Mouse (Mus musculus) hindbrain, embryonic 16.5 days (tissue): Measurements from ENCODE around the gene Foxp1. TPM values are rescaled to one million over a fixed set of nuclear protein-coding genes. Genes with fewer than 3 reads are reported as not detected.

ENCODE experiments used
- ATAC-seq: fragments of 200-750 bp; cut with Nextera tagmentation; 2 replicates; pipeline ENCODE4 v1.8.0; 2017; ENCODE audit warnings: moderate TSS enrichment, moderate library complexity
- H3K27ac ChIP-seq: fragments of 300-500 bp; sonication (generic); 2 replicates; pipeline ENCODE4 v1.5.1; 2014; ENCODE audit warnings: low read depth, mild to moderate bottlenecking, control low read depth, low read length, moderate library complexity
- H3K27me3 ChIP-seq: fragments of 300-500 bp; sonication (generic); replicated peaks from 2 replicates; pipeline ENCODE4 v1.6.1; 2014; ENCODE audit warnings: low read length; ENCODE audit not compliant: control insufficient read depth, insufficient read depth
- H3K36me3 ChIP-seq: fragments of 300-500 bp; sonication (generic); 2 replicates; pipeline ENCODE4 v1.6.1; 2014; ENCODE audit warnings: mild to moderate bottlenecking, low read length, moderate library complexity, mixed read lengths; ENCODE audit not compliant: control insufficient read depth, insufficient read depth
- H3K4me1 ChIP-seq: fragments of 300-500 bp; sonication (generic); 2 replicates; pipeline ENCODE4 v1.6.1; 2014; ENCODE audit warnings: low read depth, low read length; ENCODE audit not compliant: control insufficient read depth, insufficient read depth
- H3K4me2 ChIP-seq: fragments of 300-500 bp; sonication (generic); 2 replicates; pipeline ENCODE4 v1.6.1; 2014; ENCODE audit warnings: mild to moderate bottlenecking, low read length, control low read depth, moderate library complexity
- H3K4me3 ChIP-seq: fragments of 300-500 bp; sonication (generic); 2 replicates; pipeline ENCODE4 v1.5.1; 2014; ENCODE audit warnings: mild to moderate bottlenecking, low read length, control low read depth, moderate library complexity
- H3K9ac ChIP-seq: fragments of 300-500 bp; sonication (generic); 2 replicates; pipeline ENCODE4 v1.6.1; 2014; ENCODE audit warnings: low read depth, mild to moderate bottlenecking, control low read depth, low read length, moderate library complexity
- H3K9me3 ChIP-seq: fragments of 300-500 bp; sonication (generic); 2 replicates; pipeline ENCODE4 v1.6.1; 2014; ENCODE audit warnings: mild to moderate bottlenecking, low read length, moderate library complexity; ENCODE audit not compliant: control insufficient read depth
- WGBS: fragments of 180-500 bp; shearing (Covaris S2); extraction: QIAGEN DNeasy Blood & Tissue Kit; methylation state at CpG from one replicate; pipeline ENCODE4 v1.1.7; 2014; 5-methylcytosine and 5-hydroxymethylcytosine counted together
- polyA plus RNA-seq: library from polyadenylated mRNA; unstranded; fragments of >200 nt; fragmentation: Nextera tagmentation; extraction: Ambion mirVana; gene quantifications from 2 replicates; pipeline ENCODE4 v1.2.1, GENCODE M21; 2015

The Foxp1 gene
- polyA plus RNA-seq, 1 experiment from 2014 or later: 47.8 TPM

DNA sequence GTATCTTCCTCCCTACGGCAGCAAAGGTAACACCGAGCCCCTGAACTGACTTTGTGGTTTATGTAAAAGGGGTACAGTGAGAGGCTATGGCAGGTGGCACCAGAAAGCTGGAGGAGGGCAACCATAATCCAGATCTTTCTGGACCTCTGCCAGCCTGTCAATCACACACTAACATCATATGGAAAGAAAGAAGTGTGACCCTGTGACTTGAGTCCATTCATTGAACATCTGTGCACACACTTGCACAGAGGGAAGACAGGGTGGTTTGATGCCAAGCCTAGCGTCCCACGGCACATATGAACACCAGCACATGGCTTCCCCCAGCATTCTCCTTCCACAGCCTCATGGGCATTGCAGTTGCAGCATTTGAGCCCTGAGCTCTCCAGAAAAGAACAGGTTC, 58.1 kb downstream of the Foxp1 start:
- H3K27me3 ChIP-seq: no peaks in the 10 kb centered on the region
- no peaks in the 10 kb centered on the region for H3K4me1 ChIP-seq
- ATAC-seq: no peak
- WGBS: 66% methylated on average over 4 of the region's 4 CpGs
- no peak overlapping the region for H3K27ac ChIP-seq
- H3K4me3 ChIP-seq: no peak overlapping the region
- H3K9ac ChIP-seq: no peak overlapping the region
- H3K4me2 ChIP-seq: no peak overlapping the region
- no peaks in the 10 kb centered on the region for H3K9me3 ChIP-seq
- H3K36me3 ChIP-seq: no peaks in the 10 kb centered on the region

- no peak; the same call in 1 of the 2 replicates for ATAC-seq
- no peaks in the 10 kb centered on the region for H3K4me1 ChIP-seq
- H3K27me3 ChIP-seq: no peaks in the 10 kb centered on the region
- no peaks in the 10 kb centered on the region for H3K9me3 ChIP-seq
- H3K4me3 ChIP-seq: no peak overlapping the region
- H3K27ac ChIP-seq: no peak overlapping the region; the same call in 1 of the 2 replicates
- no peak overlapping the region for H3K4me2 ChIP-seq
- WGBS: 66% methylated on average over 7 of the region's 7 CpGs
- H3K36me3 ChIP-seq: no peaks in the 10 kb centered on the region
- H3K9ac ChIP-seq: no peak overlapping the region
Observed at GRCm38 (mm10) chr6:99463906-99464305, 58.6 kb downstream of the Foxp1 start.

- no peak for ATAC-seq
- Histone ChIP-seq H3K4me1 (no peaks in the 10 kb centered on the region), H3K9me3 (no peaks in the 10 kb centered on the region), H3K36me3 (no peaks in the 10 kb centered on the region), H3K27me3 (no peaks in the 10 kb centered on the region), H3K27ac (no peak overlapping the region), H3K9ac (no peak overlapping the region), H3K4me3 (no peak overlapping the region), H3K4me2 (no peak overlapping the region)
- 91% methylated on average over 4 of the region's 4 CpGs for WGBS
Observed at GRCm38 (mm10) chr6:99458775-99459174, 63.7 kb downstream of the Foxp1 start.

- Histone ChIP-seq H3K4me2 (no peak overlapping the region), H3K4me3 (no peak overlapping the region), H3K36me3 (no peaks in the 10 kb centered on the region), H3K9ac (no peak overlapping the region), H3K4me1 (no peaks in the 10 kb centered on the region; the same call in 1 of the 2 replicates), H3K27ac (no peak overlapping the region), H3K27me3 (no peaks in the 10 kb centered on the region), H3K9me3 (no peaks in the 10 kb centered on the region)
- ATAC-seq: no peak
- WGBS: 90% methylated on average over 7 of the region's 7 CpGs
Observed at GRCm38 (mm10) chr6:99453763-99454520, 68.6 kb downstream of the Foxp1 start.

GRCm38 (mm10) chr6:99452638-99453185, 69.8 kb downstream of the Foxp1 start:
- Histone ChIP-seq H3K4me2 (no peak overlapping the region), H3K36me3 (no peaks in the 10 kb centered on the region), H3K4me1 (no peaks in the 10 kb centered on the region; the same call in 1 of the 2 replicates), H3K27me3 (no peaks in the 10 kb centered on the region), H3K27ac (no peak overlapping the region), H3K4me3 (no peak overlapping the region), H3K9ac (no peak overlapping the region), H3K9me3 (no peaks in the 10 kb centered on the region)
- ATAC-seq: no peak
- 76% methylated on average over 2 of the region's 2 CpGs for WGBS

GRCm38 (mm10) chr6:99451479-99451878, 71.0 kb downstream of the Foxp1 start:
- H3K9me3 ChIP-seq: no peaks in the 10 kb centered on the region
- H3K4me3 ChIP-seq: no peak overlapping the region
- no peak overlapping the region for H3K27ac ChIP-seq
- H3K4me2 ChIP-seq: no peak overlapping the region
- no peaks in the 10 kb centered on the region for H3K36me3 ChIP-seq
- no peaks in the 10 kb centered on the region for H3K27me3 ChIP-seq
- no peak overlapping the region for H3K9ac ChIP-seq
- ATAC-seq: no peak
- WGBS: 52% methylated on average over 11 of the region's 11 CpGs
- H3K4me1 ChIP-seq: no peaks in the 10 kb centered on the region; the same call in 1 of the 2 replicates

GRCm38 (mm10) chr6:99447447-99447846, 75.1 kb downstream of the Foxp1 start:
- Histone ChIP-seq H3K4me2 (no peak overlapping the region), H3K4me1 (no peaks in the 10 kb centered on the region; the same call in 1 of the 2 replicates), H3K27ac (no peak overlapping the region), H3K36me3 (no peaks in the 10 kb centered on the region), H3K9ac (no peak overlapping the region), H3K9me3 (no peaks in the 10 kb centered on the region), H3K27me3 (no peaks in the 10 kb centered on the region), H3K4me3 (no peak overlapping the region)
- no peak for ATAC-seq
- 79% methylated on average over 4 of the region's 4 CpGs for WGBS

- H3K4me2 ChIP-seq: no peak overlapping the region
- H3K9ac ChIP-seq: no peak overlapping the region
- no peak for ATAC-seq
- H3K9me3 ChIP-seq: no peaks in the 10 kb centered on the region
- no peaks in the 10 kb centered on the region for H3K27me3 ChIP-seq
- no peak overlapping the region for H3K4me3 ChIP-seq
- WGBS: 92% methylated on average over 12 of the region's 12 CpGs
- no peak overlapping the region for H3K27ac ChIP-seq
- H3K36me3 ChIP-seq: no peaks in the 10 kb centered on the region
- no peaks in the 10 kb centered on the region; the same call in 1 of the 2 replicates for H3K4me1 ChIP-seq
Observed at GRCm38 (mm10) chr6:99446801-99447415, 75.6 kb downstream of the Foxp1 start.

- WGBS: 73% methylated on average over 5 of the region's 5 CpGs
- ATAC-seq: no peak
- Histone ChIP-seq H3K4me2 (no peak overlapping the region), H3K27me3 (no peaks in the 10 kb centered on the region), H3K36me3 (no peaks in the 10 kb centered on the region), H3K4me1 (peaks cover 17% of the 10 kb centered on the region), H3K9ac (no peak overlapping the region), H3K27ac (no peak overlapping the region), H3K9me3 (no peaks in the 10 kb centered on the region), H3K4me3 (no peak overlapping the region)
Observed at GRCm38 (mm10) chr6:99443460-99443859, 79.1 kb downstream of the Foxp1 start.
